Mouse (Mus musculus): Measurements from ENCODE around the gene Tmem151b. TPM values are rescaled to one million over a fixed set of nuclear protein-coding genes. Genes with fewer than 3 reads are reported as not detected.

Gene Tmem151b
- polyA plus RNA-seq, 1 experiment from 2014 or later: 8.5 TPM

DNA sequence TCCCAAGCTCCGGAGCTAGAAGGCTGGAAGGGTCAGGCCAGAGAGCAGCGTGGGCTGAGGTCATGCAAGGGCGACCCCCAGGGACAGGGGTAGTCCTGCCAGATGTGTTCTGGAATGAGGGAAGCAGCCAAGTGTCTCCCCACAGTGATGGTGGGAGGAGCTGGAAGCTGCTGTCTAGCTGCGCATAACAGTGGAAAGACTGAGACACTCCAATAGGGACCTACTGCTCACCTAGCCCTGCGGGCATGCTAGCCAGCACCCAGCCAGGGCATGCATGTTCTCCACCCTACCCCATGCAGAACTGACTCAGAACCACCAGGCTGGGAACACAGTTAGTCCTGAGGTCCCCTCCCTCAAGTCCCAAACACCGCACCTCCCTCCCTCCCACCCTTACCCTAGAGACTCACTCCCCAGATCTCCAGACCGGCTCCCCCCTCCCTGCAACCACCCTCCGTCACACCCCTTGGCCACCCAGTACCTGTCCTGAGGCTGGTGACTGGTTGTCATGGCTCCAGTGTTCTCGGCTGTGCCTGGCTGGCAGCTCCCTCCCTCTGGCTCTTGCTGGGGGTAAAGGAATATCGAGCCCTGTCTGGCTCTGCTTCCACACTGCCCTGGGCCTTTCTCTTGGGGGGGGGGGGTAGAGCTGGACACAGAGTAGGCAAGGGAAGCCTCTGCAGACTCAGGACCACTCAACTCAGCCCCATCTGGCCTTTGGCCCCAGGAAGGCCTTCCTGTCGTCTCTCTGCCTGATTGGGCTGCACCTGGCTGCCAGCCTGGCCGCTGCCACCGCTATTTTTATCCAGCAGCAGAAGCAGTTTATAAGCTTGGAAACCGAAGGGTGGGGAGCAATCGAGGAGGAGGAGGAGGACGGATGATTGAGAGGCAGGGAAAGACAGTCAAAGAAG is 42.5 kb upstream of the Tmem151b start:
- Histone ChIP-seq H3K9ac (peak overlapping the region; percentile 29; the same call in 1 of the 2 replicates), H3K27ac (no peak overlapping the region), H3K4me1 (peaks cover 47% of the 10 kb centered on the region), H3K36me3 (replicated peaks) (peaks cover 16% of the 10 kb centered on the region), H3K4me2 (peak overlapping the region; percentile 1; the same call in 1 of the 2 replicates), H3K4me3 (replicated peaks) (no peak overlapping the region), H3K9me3 (no peaks in the 10 kb centered on the region), H3K27me3 (peaks cover 40% of the 10 kb centered on the region)
- no peak for ATAC-seq (ENCODE audit: low FRiP score)
- 63% methylated on average over 16 of the region's 16 CpGs for WGBS

DNA sequence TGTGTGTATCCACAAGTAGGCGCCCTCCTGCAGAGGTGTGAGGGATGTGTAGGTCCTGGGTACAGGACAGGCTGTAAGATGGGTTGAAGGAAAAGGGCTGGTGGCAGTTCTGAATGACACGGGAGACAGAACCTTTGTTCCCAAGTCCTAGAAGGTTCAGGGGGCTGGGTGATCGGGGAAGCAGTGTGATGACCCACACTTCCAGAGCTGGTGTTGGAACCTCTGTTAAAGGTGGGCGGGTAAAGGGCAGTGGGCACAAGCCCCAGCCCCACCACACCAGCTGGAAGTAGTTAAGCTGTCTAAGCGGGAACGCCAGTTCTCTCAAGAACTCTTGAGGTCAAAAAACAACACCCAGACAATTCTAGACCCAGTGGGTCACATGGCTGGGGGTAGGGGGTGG is 40.9 kb upstream of the Tmem151b start:
- H3K4me1 ChIP-seq: peaks cover 40% of the 10 kb centered on the region
- ATAC-seq (ENCODE audit: low FRiP score): no peak
- H3K4me3 ChIP-seq (replicated peaks): no peak overlapping the region
- 82% methylated on average over 6 of the region's 6 CpGs for WGBS
- H3K4me2 ChIP-seq: no peak overlapping the region
- no peak overlapping the region for H3K27ac ChIP-seq
- no peaks in the 10 kb centered on the region; the same call in 1 of the 2 replicates for H3K9me3 ChIP-seq
- H3K36me3 ChIP-seq (replicated peaks): peaks cover 24% of the 10 kb centered on the region
- peaks cover 27% of the 10 kb centered on the region for H3K27me3 ChIP-seq
- H3K9ac ChIP-seq: no peak overlapping the region

DNA sequence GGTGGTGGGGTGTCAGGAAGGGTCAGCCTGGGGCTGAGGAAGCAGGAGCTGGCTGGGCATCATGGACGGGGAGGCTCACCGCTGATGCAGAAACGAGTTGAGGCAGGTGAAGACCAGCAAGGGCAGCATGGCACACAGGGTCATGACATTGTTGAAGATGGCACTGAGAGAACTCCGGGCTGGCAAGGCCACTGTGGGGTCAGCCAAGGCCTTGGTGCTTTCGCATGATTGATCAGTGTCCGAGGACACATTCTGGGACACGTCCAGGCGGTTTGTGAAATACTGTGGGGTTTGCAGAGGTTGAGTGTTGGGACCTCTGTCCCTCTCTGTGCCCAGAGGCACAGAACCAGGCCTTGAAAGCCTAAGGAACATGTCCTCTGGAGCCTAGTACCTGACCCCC is 40.4 kb upstream of the Tmem151b start:
- H3K27ac ChIP-seq: no peak overlapping the region
- H3K9me3 ChIP-seq: no peaks in the 10 kb centered on the region; the same call in 1 of the 2 replicates
- H3K4me3 ChIP-seq (replicated peaks): no peak overlapping the region
- H3K4me1 ChIP-seq: peaks cover 41% of the 10 kb centered on the region
- no peak overlapping the region for H3K4me2 ChIP-seq
- H3K36me3 ChIP-seq (replicated peaks): peaks cover 24% of the 10 kb centered on the region
- H3K27me3 ChIP-seq: peaks cover 23% of the 10 kb centered on the region
- 91% methylated on average over 8 of the region's 8 CpGs for WGBS
- no peak overlapping the region for H3K9ac ChIP-seq
- ATAC-seq (ENCODE audit: low FRiP score): no peak

DNA sequence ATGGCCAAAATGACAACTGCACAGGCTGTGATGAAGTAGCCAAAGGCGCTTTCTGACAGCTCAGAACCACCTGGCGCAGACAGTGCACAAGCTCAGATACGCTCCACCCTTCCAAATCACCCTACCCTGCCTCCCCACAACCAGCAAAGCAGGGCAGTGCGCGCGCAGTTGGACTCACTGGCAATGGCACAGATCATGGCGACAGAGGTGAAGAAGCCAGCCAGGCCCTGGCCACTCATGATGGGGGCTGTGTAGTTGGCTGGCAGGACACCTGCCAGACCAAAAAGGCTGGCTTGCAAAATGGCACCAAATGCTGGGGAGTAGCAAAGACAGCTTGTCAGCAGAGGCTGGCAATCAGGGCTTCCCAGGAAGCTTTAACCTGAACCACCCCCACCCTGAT is 39.8 kb upstream of the Tmem151b start:
- peaks cover 41% of the 10 kb centered on the region for H3K4me1 ChIP-seq
- no peak overlapping the region for H3K4me3 ChIP-seq (replicated peaks)
- peaks cover 24% of the 10 kb centered on the region for H3K36me3 ChIP-seq (replicated peaks)
- H3K27ac ChIP-seq: no peak overlapping the region
- no peak for ATAC-seq (ENCODE audit: low FRiP score)
- H3K27me3 ChIP-seq: peaks cover 17% of the 10 kb centered on the region
- no peak overlapping the region for H3K9ac ChIP-seq
- 96% methylated on average over 7 of the region's 7 CpGs for WGBS
- H3K4me2 ChIP-seq: no peak overlapping the region
- no peaks in the 10 kb centered on the region; the same call in 1 of the 2 replicates for H3K9me3 ChIP-seq

DNA sequence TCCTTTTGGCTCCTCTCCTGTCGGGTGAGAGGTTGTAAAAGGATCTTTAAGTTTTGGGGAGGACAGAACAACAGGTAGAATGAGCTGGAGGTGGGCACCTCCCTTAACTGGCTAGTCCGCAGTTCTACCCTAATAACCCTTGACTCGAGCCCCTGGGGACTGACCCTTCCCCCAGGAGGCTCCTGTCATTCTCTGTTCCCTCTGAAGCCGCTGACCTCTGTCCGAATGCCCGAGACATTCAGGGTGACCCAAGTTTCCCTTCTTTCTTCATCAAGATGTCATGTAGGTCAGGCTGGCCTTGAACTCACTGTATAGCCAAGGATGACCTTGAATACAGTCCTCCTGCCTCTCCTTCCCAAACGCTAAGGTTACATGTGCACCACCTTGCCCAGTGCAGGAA is 38.9 kb upstream of the Tmem151b start:
- H3K4me2 ChIP-seq: no peak overlapping the region
- no peaks in the 10 kb centered on the region; the same call in 1 of the 2 replicates for H3K9me3 ChIP-seq
- no peak for ATAC-seq (ENCODE audit: low FRiP score)
- H3K4me3 ChIP-seq (replicated peaks): no peak overlapping the region
- H3K9ac ChIP-seq: no peak overlapping the region
- 89% methylated on average over 7 of the region's 7 CpGs for WGBS
- H3K27ac ChIP-seq: no peak overlapping the region
- peaks cover 37% of the 10 kb centered on the region for H3K4me1 ChIP-seq
- peaks cover 24% of the 10 kb centered on the region for H3K36me3 ChIP-seq (replicated peaks)
- H3K27me3 ChIP-seq: peaks cover 8% of the 10 kb centered on the region

DNA sequence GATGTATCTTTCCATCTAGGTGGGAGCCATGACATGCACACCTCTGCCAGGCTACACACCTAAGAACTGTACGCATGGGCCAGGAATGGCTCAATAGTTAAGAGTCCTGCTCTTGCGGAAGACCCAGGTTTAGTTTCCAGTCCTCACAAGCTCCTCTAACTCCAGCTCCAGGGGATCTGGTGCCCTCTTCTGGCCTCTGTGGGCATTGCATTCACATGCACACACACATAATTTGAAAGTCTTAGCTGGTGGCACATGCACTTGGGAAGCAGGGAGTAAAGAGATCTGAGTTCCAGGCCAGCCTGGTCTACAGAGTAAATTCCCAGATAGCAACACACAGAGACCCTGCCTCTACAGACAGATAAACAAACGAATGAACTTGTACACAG is 37.0 kb upstream of the Tmem151b start:
- Histone ChIP-seq H3K9ac (no peak overlapping the region), H3K4me2 (no peak overlapping the region), H3K36me3 (replicated peaks) (peaks cover 24% of the 10 kb centered on the region), H3K9me3 (no peaks in the 10 kb centered on the region; the same call in 1 of the 2 replicates), H3K27ac (no peak overlapping the region), H3K4me1 (peaks cover 23% of the 10 kb centered on the region), H3K4me3 (replicated peaks) (no peak overlapping the region), H3K27me3 (no peaks in the 10 kb centered on the region)
- no peak for ATAC-seq (ENCODE audit: low FRiP score)
- WGBS: 98% methylated on average over 3 of the region's 3 CpGs

DNA sequence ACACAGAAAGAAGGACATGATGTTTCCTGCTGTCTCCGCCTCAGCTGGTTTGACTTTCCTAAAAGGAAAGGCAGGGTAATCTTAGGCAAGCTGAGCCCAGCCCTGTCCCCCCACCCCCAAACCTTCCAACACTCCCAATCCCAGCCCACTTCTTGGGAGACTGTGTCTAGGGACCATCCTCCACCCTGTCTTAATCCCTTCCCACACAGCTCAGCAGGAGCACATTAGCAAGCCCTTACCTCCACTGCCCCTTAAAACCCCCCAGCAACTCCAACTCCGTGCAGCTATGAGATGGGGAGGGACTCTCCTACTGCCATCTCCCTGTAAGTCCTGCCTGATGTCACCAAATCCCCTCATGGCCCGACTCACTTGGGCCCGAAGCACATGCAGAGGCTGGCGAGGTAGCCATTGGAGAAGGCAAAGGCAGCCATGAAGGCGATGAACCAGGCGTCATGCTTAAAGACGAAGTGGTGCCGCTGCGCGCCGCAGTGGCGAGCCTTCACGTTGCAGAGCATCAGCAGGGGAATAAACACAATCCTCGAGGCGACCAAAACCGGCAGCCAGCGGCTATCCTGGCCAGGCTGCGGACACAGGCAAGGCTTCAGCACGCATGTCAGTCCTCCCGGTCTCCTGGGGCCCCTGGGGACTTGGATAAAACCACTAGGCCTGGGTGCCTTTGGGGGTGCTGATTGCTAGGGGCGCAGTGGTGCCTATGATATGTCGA is 36.4 kb upstream of the Tmem151b start:
- ATAC-seq (ENCODE audit: low FRiP score): no peak
- H3K9ac ChIP-seq: no peak overlapping the region
- H3K27me3 ChIP-seq: no peaks in the 10 kb centered on the region
- peaks cover 24% of the 10 kb centered on the region for H3K36me3 ChIP-seq (replicated peaks)
- no peak overlapping the region for H3K4me3 ChIP-seq (replicated peaks)
- no peak overlapping the region for H3K4me2 ChIP-seq
- 0 out of 2 replicates have a peak overlapping the region, but pooled peaks have one; percentile 31 for H3K27ac ChIP-seq
- WGBS: 60% methylated on average over 23 of the region's 23 CpGs
- H3K9me3 ChIP-seq: no peaks in the 10 kb centered on the region; the same call in 1 of the 2 replicates
- H3K4me1 ChIP-seq: peaks cover 27% of the 10 kb centered on the region

DNA sequence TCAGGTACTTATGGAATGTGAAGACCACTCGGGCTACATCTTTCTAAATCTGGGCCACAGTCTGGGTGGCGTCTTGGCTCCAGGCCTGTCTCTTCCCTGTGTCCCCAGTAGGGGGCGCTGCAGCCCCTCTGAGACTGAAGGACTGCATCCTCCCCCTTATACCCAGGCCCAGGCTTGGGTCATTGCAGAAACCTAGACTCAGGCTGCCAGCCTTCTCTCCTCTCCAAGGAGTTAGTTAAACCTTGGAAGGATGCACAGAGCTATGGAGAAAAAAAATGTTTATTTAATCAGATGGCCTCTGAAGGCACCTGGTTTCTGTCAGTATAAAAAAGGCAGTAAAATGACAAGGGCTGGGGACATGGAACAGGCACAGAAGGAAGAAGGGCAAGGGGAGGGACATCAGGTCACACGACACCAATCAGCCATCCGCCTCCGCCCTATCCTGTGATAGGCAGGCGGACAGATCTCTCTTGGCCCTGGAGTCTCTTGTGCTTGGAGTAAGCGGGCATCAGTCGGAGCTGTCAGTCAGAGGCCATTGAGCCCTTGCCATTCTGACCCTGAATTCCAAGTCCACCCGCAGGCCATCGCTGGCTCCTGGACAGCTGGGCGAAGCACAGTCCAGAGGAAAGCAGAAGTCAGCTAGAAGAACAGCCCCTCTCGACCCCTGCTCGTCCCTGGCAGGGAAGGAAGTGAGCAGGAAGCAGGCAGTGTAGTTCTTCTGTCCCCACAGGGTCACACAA is 35.6 kb upstream of the Tmem151b start:
- ATAC-seq (ENCODE audit: low FRiP score): peak; percentile 68
- H3K36me3 ChIP-seq (replicated peaks): peaks cover 24% of the 10 kb centered on the region
- no peaks in the 10 kb centered on the region; the same call in 1 of the 2 replicates for H3K9me3 ChIP-seq
- WGBS: 22% methylated on average over 14 of the region's 14 CpGs
- H3K9ac ChIP-seq: 0 out of 2 replicates have a peak overlapping the region, but pooled peaks have one; percentile 14
- H3K4me3 ChIP-seq (replicated peaks): no peak overlapping the region
- H3K4me1 ChIP-seq: peaks cover 28% of the 10 kb centered on the region
- peak overlapping the region; percentile 31; the same call in 1 of the 2 replicates for H3K27ac ChIP-seq
- no peak overlapping the region for H3K4me2 ChIP-seq
- no peaks in the 10 kb centered on the region for H3K27me3 ChIP-seq

DNA sequence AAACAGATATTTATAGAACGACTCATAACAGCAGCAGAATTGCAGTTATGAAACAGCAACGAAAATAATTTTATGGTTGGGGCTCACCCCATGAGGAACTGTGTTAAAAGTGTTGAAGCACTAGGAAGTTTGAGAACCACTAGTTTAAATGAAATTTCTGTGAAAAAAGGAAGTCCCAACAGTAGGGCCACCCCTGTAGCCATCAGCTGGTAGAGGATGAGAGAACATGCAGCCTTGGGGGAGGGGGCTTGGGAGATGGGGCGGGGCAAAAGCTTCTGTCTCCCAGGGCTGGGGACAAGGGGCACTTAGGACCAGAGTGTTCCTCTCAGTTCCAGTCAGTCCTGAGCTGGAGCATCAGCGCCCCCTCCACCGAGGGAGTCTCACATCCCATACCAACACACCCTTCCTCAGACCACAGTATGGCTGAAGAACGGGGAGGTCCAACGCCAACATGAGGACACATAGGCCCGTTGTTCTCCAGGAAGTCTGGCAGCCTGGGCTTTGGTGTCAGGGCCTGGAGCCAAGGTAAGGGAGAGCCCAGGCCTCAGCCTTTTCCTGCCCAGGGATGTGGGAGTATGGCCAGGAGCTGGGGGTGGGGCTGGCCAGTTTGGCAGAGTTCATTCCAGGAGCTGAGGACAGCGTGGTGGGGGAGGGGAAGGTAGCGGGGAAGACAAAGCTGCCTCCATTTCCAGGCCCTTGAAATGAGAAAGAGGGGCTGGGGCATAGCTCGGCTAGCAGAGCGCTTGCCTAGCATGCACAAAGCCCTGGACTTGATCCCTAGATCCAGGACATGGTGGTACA is 34.8 kb upstream of the Tmem151b start:
- Histone ChIP-seq H3K4me2 (no peak overlapping the region), H3K27me3 (no peaks in the 10 kb centered on the region), H3K36me3 (replicated peaks) (peaks cover 20% of the 10 kb centered on the region), H3K9me3 (no peaks in the 10 kb centered on the region; the same call in 1 of the 2 replicates), H3K9ac (0 out of 2 replicates have a peak overlapping the region, but pooled peaks have one; percentile 14), H3K27ac (peak overlapping the region; percentile 31; the same call in 1 of the 2 replicates), H3K4me3 (replicated peaks) (no peak overlapping the region), H3K4me1 (peaks cover 28% of the 10 kb centered on the region)
- ATAC-seq (ENCODE audit: low FRiP score): peak; percentile 53
- 35% methylated on average over 12 of the region's 12 CpGs for WGBS

DNA sequence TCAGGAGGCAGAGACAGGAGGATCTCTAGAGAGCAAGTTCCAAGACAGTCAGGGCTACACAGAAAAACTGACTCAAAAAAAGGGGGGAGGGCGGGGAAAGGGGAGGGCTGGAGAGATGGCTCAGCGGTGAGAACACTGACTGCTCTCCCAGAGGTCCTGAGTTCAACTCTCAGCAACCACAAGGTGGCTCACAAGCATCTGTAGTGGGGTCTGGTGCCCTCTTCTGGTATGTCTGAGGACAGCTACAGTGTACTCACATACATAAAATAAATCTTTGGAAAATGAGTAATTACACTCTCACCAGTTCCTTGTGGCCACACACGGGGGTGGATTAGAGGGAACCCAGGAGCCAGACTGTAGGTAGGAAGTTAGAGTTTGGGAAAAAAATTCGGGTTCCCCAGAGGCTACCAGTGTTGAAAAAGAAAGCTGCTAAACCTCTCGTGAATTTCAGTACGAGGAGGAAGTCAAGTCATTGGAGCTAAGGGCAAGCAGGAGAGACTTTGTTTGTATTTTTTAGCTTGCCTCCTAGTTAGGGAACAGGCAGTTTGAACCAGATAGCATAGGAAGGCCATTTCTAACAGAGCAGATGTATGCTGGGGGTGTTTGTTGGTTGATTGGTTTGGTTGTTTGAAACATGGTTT is 33.4 kb upstream of the Tmem151b start:
- Histone ChIP-seq H3K27me3 (no peaks in the 10 kb centered on the region), H3K27ac (no peak overlapping the region), H3K36me3 (replicated peaks) (peaks cover 13% of the 10 kb centered on the region), H3K9ac (no peak overlapping the region), H3K4me3 (replicated peaks) (no peak overlapping the region), H3K9me3 (no peaks in the 10 kb centered on the region; the same call in 1 of the 2 replicates), H3K4me1 (peaks cover 28% of the 10 kb centered on the region), H3K4me2 (no peak overlapping the region)
- ATAC-seq (ENCODE audit: low FRiP score): no peak
- WGBS: 73% methylated on average over 6 of the region's 6 CpGs

DNA sequence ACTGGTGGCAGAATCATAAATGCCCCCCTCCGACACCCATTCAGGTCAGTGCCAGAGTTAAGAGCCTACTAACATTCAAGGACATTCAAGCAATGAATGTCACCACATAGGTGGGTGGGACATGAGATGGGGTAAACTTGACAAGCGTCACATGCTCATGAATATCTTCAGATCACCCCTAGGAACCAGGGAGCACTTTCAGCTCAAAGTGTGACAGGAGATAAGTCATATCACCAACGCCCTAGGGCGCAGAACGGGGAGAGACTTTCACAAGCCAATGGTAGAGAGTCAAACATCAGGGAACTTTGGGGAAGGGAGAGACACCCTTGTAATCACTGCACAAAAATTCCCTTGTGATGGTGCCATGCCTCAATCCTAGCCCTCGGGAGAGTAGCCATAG is 32.7 kb upstream of the Tmem151b start:
- Histone ChIP-seq H3K27ac (no peak overlapping the region), H3K4me2 (no peak overlapping the region), H3K4me1 (peaks cover 28% of the 10 kb centered on the region), H3K27me3 (no peaks in the 10 kb centered on the region), H3K9ac (no peak overlapping the region), H3K36me3 (replicated peaks) (peaks cover 11% of the 10 kb centered on the region), H3K4me3 (replicated peaks) (no peak overlapping the region), H3K9me3 (no peaks in the 10 kb centered on the region; the same call in 1 of the 2 replicates)
- WGBS: 95% methylated on average over 6 of the region's 6 CpGs
- no peak for ATAC-seq (ENCODE audit: low FRiP score)

Data from forebrain, embryonic 12.5 days (tissue).